Mouse (Mus musculus) stomach, postnatal 0 days (tissue): ENCODE measurements at regions not wholly inside any gene's neighbourhood (a gene's known extent, or its start where the extent isn't known, plus 50 kb on each side); places are given as distances from the start of the nearest gene placed in this dataset.

Experiments used
- ATAC-seq: fragments of 200-750 bp; cut with Nextera tagmentation; 2 replicates; pipeline ENCODE4 v1.8.0; 2017; ENCODE audit not compliant: low FRiP score, low TSS enrichment
- DNase-seq: peaks from one replicate; pipeline ENCODE4 v3.0.0-alpha.2; 2016; ENCODE audit warnings: low spot score
- H3K27ac ChIP-seq: fragments of 300-500 bp; sonication (generic); replicated peaks from 2 replicates; pipeline ENCODE4 v1.5.1; 2014; ENCODE audit warnings: mild to moderate bottlenecking, control low read depth
- H3K27me3 ChIP-seq: fragments of 300-500 bp; sonication (generic); 2 replicates; pipeline ENCODE4 v1.6.1; 2014; ENCODE audit warnings: low read length; ENCODE audit not compliant: control insufficient read depth, insufficient read depth
- H3K36me3 ChIP-seq: fragments of 300-500 bp; sonication (generic); 2 replicates; pipeline ENCODE4 v1.6.1; 2014; ENCODE audit warnings: low read length, mixed read lengths; ENCODE audit not compliant: control insufficient read depth, insufficient read depth
- H3K4me1 ChIP-seq: fragments of 300-500 bp; sonication (generic); replicated peaks from 2 replicates; pipeline ENCODE4 v1.6.1; 2014; ENCODE audit warnings: antibody characterized with exemption; ENCODE audit not compliant: control insufficient read depth, insufficient read depth
- H3K4me2 ChIP-seq: fragments of 300-500 bp; sonication (generic); replicated peaks from 2 replicates; pipeline ENCODE4 v1.6.1; 2014; ENCODE audit warnings: low read depth, mild to moderate bottlenecking, control low read depth, moderate library complexity
- H3K4me3 ChIP-seq: fragments of 300-500 bp; sonication (generic); 2 replicates; pipeline ENCODE4 v1.5.1; 2014; ENCODE audit warnings: low read depth, low read length, control low read depth
- H3K9ac ChIP-seq: fragments of 300-500 bp; sonication (generic); 2 replicates; pipeline ENCODE4 v1.6.1; 2014; ENCODE audit warnings: mild to moderate bottlenecking, low read length, control low read depth, mixed read lengths
- H3K9me3 ChIP-seq: fragments of 300-500 bp; sonication (generic); 2 replicates; pipeline ENCODE4 v1.6.1; 2016; ENCODE audit warnings: low read length; ENCODE audit not compliant: control insufficient read depth
- CTCF ChIP-seq: IDR thresholded peaks from 2 replicates; pipeline ENCODE4 v1.5.1; 2016; ENCODE audit warnings: antibody characterized with exemption, low read depth, mild to moderate bottlenecking, moderate library complexity
- EP300 ChIP-seq: optimal IDR thresholded peaks from 2 replicates; pipeline ENCODE3; 2016; ENCODE audit warnings: antibody characterized with exemption
- WGBS: fragments of 180-500 bp; shearing (Covaris S2); extraction: QIAGEN DNeasy Blood & Tissue Kit; methylation state at CpG from one replicate; pipeline ENCODE4 v1.1.7; 2014; 5-methylcytosine and 5-hydroxymethylcytosine counted together

DNA sequence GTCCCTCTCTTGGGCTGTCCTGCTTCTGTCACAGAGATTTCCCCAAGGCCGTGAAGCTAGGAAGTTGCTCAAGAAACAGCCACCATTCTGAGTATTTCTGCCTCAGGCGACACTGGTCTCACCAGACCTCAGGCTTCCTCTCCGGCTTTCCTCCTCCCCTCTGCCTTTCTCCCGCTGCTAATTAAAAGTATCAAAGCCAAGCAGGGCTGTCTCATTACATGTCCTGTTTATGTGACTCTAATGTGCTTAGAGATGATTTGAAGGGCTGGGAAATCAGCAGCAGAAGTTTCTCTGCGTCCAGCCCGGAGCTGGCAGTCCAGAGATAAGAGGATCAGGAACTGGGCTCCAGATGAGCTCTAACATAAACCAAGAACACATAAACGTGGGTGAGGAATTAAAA lies 84.3 kb upstream of the Lrfn2 start:
- H3K4me2 ChIP-seq, result no peak overlapping the region
- H3K36me3 ChIP-seq, result no peaks in the 10 kb centered on the region
- DNase-seq (no peak), ATAC-seq (no peak)
- H3K9ac ChIP-seq, result no peak overlapping the region
- no peaks in the 10 kb centered on the region for H3K9me3 ChIP-seq
- no peak overlapping the region for H3K27ac ChIP-seq
- 44% methylated on average over 7 of the region's 7 CpGs for WGBS
- no peaks in the 10 kb centered on the region; the same call in 1 of the 2 replicates for H3K27me3 ChIP-seq
- TF ChIP-seq EP300 (no peak), CTCF (no peak)
- H3K4me1 ChIP-seq, result no peaks in the 10 kb centered on the region
- H3K4me3 ChIP-seq, result no peak overlapping the region

- ATAC-seq (no peak), DNase-seq (no peak)
- no peaks in the 10 kb centered on the region for H3K4me1 ChIP-seq
- no peak for TF ChIP-seq EP300
- TF ChIP-seq CTCF, result no peak
- H3K27me3 ChIP-seq, result no peaks in the 10 kb centered on the region; the same call in 1 of the 2 replicates
- H3K4me3 ChIP-seq, result no peak overlapping the region
- H3K9me3 ChIP-seq, result no peaks in the 10 kb centered on the region
- H3K27ac ChIP-seq, result no peak overlapping the region
- H3K9ac ChIP-seq, result no peak overlapping the region
- H3K4me2 ChIP-seq, result no peak overlapping the region
- no peaks in the 10 kb centered on the region for H3K36me3 ChIP-seq
Measured at GRCm38 (mm10) chr17:48850910-48851309, 81.3 kb upstream of the Lrfn2 start.

DNA sequence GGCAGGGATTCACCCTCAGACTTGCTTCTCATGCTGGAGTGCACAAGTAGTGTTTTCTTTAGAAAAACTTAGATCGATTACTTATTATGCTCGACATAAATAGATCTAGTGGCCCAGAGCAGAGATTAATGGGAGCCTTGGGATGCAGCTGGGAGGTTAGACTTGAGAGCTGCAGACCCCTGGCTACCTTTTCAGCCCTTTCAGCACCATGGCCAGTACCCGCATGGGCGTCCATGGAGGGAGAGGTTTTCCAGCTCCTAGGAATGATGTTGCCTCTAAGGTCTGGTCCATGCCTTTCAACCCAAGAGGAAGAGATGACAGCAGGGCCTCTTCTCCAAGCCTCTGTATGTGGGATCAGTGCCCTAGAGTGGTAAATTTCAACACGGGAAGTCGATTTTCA lies 73.3 kb upstream of the Lrfn2 start:
- H3K27ac ChIP-seq, result no peak overlapping the region
- DNase-seq (no peak), ATAC-seq (no peak)
- H3K9me3 ChIP-seq, result no peaks in the 10 kb centered on the region
- no peaks in the 10 kb centered on the region for H3K4me1 ChIP-seq
- WGBS, result 56% methylated on average over 6 of the region's 6 CpGs
- H3K36me3 ChIP-seq, result no peaks in the 10 kb centered on the region
- H3K9ac ChIP-seq, result no peak overlapping the region
- no peak overlapping the region for H3K4me3 ChIP-seq
- H3K4me2 ChIP-seq, result no peak overlapping the region
- H3K27me3 ChIP-seq, result no peaks in the 10 kb centered on the region
- no peak for TF ChIP-seq CTCF
- no peak for TF ChIP-seq EP300

GRCm38 (mm10) chr17:48870443-48870842 lies 61.7 kb upstream of the Lrfn2 start:
- DNase-seq (no peak), ATAC-seq (no peak; the same call in 1 of the 2 replicates)
- H3K27me3 ChIP-seq, result no peaks in the 10 kb centered on the region
- no peaks in the 10 kb centered on the region for H3K9me3 ChIP-seq
- H3K27ac ChIP-seq, result no peak overlapping the region
- H3K9ac ChIP-seq, result no peak overlapping the region
- H3K36me3 ChIP-seq, result no peaks in the 10 kb centered on the region
- H3K4me3 ChIP-seq, result no peak overlapping the region
- 50% methylated on average over 6 of the region's 6 CpGs for WGBS
- no peaks in the 10 kb centered on the region for H3K4me1 ChIP-seq
- H3K4me2 ChIP-seq, result no peak overlapping the region
- TF ChIP-seq EP300, result no peak
- TF ChIP-seq CTCF, result no peak

DNA sequence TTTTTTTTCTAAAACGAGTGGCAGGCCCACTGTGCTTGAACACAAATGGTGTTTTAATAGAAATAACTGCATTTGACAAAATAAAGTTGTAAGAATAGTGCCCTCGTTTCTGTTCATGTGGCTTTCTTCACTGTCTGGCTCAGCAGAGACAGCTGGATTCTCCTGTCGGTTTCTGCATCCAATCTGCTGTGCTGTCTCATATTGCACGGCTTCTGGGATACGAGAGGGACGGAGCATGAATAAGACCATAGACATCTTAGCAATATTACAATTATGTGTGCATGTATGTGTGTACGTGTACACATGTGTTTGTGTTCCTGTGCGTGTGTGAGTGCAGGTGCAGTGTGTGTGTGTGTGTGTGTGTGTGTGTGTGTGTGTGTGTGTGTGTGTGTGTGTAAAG lies 54.7 kb upstream of the Lrfn2 start:
- Histone ChIP-seq H3K4me3 (no peak overlapping the region), H3K4me1 (no peaks in the 10 kb centered on the region), H3K9me3 (no peaks in the 10 kb centered on the region), H3K36me3 (no peaks in the 10 kb centered on the region), H3K4me2 (no peak overlapping the region), H3K27me3 (no peaks in the 10 kb centered on the region), H3K27ac (no peak overlapping the region), H3K9ac (no peak overlapping the region)
- ATAC-seq, result no peak
- 62% methylated on average over 8 of the region's 8 CpGs for WGBS
- no peak for DNase-seq
- TF ChIP-seq CTCF (no peak), EP300 (no peak)

GRCm38 (mm10) chr17:48880590-48880989 lies 51.6 kb upstream of the Lrfn2 start:
- Histone ChIP-seq H3K4me1 (no peaks in the 10 kb centered on the region), H3K27ac (no peak overlapping the region), H3K9ac (no peak overlapping the region), H3K9me3 (no peaks in the 10 kb centered on the region), H3K4me3 (no peak overlapping the region), H3K4me2 (no peak overlapping the region), H3K27me3 (no peaks in the 10 kb centered on the region), H3K36me3 (no peaks in the 10 kb centered on the region)
- DNase-seq (no peak), ATAC-seq (no peak)
- TF ChIP-seq CTCF (no peak), EP300 (no peak)
- WGBS, result 90% methylated on average over 3 of the region's 3 CpGs
